Mouse (Mus musculus) forebrain, embryonic 13.5 days (tissue): ENCODE measurements at regions not wholly inside any gene's neighbourhood (a gene's known extent, or its start where the extent isn't known, plus 50 kb on each side); places are given as distances from the start of the nearest gene placed in this dataset.

Experiments used
- ATAC-seq: fragments of 200-750 bp; cut with Nextera tagmentation; 2 replicates; pipeline ENCODE4 v1.8.0; 2017
- H3K27ac ChIP-seq: fragments of 300-500 bp; sonication (generic); 2 replicates; pipeline ENCODE4 v1.5.1; 2015; ENCODE audit warnings: inconsistent platforms, mild to moderate bottlenecking, moderate library complexity
- H3K27me3 ChIP-seq: fragments of 300-500 bp; sonication (generic); 2 replicates; pipeline ENCODE4 v1.6.1; 2015; ENCODE audit warnings: mild to moderate bottlenecking, inconsistent platforms
- H3K36me3 ChIP-seq: fragments of 300-500 bp; sonication (generic); 2 replicates; pipeline ENCODE4 v1.6.1; 2015; ENCODE audit warnings: mild to moderate bottlenecking, inconsistent platforms; ENCODE audit not compliant: poor library complexity, severe bottlenecking
- H3K4me1 ChIP-seq: fragments of 300-500 bp; sonication (generic); 2 replicates; pipeline ENCODE4 v1.6.1; 2015; ENCODE audit warnings: inconsistent platforms
- H3K4me2 ChIP-seq: fragments of 300-500 bp; sonication (generic); 2 replicates; pipeline ENCODE4 v1.6.1; 2015; ENCODE audit warnings: inconsistent platforms, mild to moderate bottlenecking, moderate library complexity
- H3K4me3 ChIP-seq: fragments of 300-500 bp; sonication (generic); 2 replicates; pipeline ENCODE4 v1.5.1; 2015; ENCODE audit warnings: mild to moderate bottlenecking, inconsistent platforms
- H3K9ac ChIP-seq: fragments of 300-500 bp; sonication (generic); 2 replicates; pipeline ENCODE4 v1.6.1; 2015; ENCODE audit warnings: mild to moderate bottlenecking, inconsistent platforms
- H3K9me3 ChIP-seq: fragments of 300-500 bp; sonication (generic); replicated peaks from 2 replicates; pipeline ENCODE4 v1.6.1; 2016; ENCODE audit warnings: inconsistent platforms
- WGBS: fragments of 180-500 bp; shearing (Covaris S2); methylation state at CpG from one replicate; pipeline ENCODE4 v1.1.7; 2015; 5-methylcytosine and 5-hydroxymethylcytosine counted together

- Histone ChIP-seq H3K27me3 (peaks cover 7% of the 10 kb centered on the region; the same call in 1 of the 2 replicates), H3K9ac (no peak overlapping the region), H3K36me3 (no peaks in the 10 kb centered on the region), H3K4me1 (peaks cover 16% of the 10 kb centered on the region; the same call in 1 of the 2 replicates), H3K27ac (no peak overlapping the region), H3K4me2 (no peak overlapping the region), H3K4me3 (no peak overlapping the region), H3K9me3 (no peaks in the 10 kb centered on the region)
- 29% methylated on average over 1 of the region's 2 CpGs for WGBS
- peak; percentile 67; the same call in 1 of the 2 replicates for ATAC-seq
Measured at GRCm38 (mm10) chrX:99587284-99587683, 116.2 kb upstream of the Pja1 start.

- H3K4me1 ChIP-seq = peaks cover 21% of the 10 kb centered on the region
- H3K36me3 ChIP-seq = no peaks in the 10 kb centered on the region
- H3K9ac ChIP-seq = no peak overlapping the region
- no peak overlapping the region for H3K27ac ChIP-seq
- H3K4me2 ChIP-seq = no peak overlapping the region
- WGBS = 53% methylated on average over 11 of the region's 11 CpGs
- ATAC-seq = no peak
- H3K27me3 ChIP-seq = peaks cover 11% of the 10 kb centered on the region; the same call in 1 of the 2 replicates
- H3K4me3 ChIP-seq = no peak overlapping the region
- no peaks in the 10 kb centered on the region for H3K9me3 ChIP-seq
Measured at GRCm38 (mm10) chrX:99586282-99586681, 115.2 kb upstream of the Pja1 start.

GRCm38 (mm10) chrX:99585703-99586102 is 114.6 kb upstream of the Pja1 start:
- ATAC-seq = peak; percentile 69; the same call in 1 of the 2 replicates
- Histone ChIP-seq H3K4me1 (peaks cover 21% of the 10 kb centered on the region), H3K4me3 (no peak overlapping the region), H3K27me3 (peaks cover 15% of the 10 kb centered on the region; the same call in 1 of the 2 replicates), H3K4me2 (no peak overlapping the region), H3K36me3 (no peaks in the 10 kb centered on the region), H3K9ac (no peak overlapping the region), H3K27ac (peak overlapping the region; percentile 54), H3K9me3 (no peaks in the 10 kb centered on the region)
- WGBS = 26% methylated on average over 3 of the region's 3 CpGs

- 96% methylated on average over 9 of the region's 9 CpGs for WGBS
- Histone ChIP-seq H3K4me2 (no peak overlapping the region), H3K36me3 (no peaks in the 10 kb centered on the region), H3K4me3 (no peak overlapping the region), H3K4me1 (peaks cover 21% of the 10 kb centered on the region), H3K27me3 (peaks cover 14% of the 10 kb centered on the region; the same call in 1 of the 2 replicates), H3K9me3 (no peaks in the 10 kb centered on the region), H3K27ac (no peak overlapping the region), H3K9ac (no peak overlapping the region)
- no peak for ATAC-seq
Measured at GRCm38 (mm10) chrX:99582611-99583010, 111.5 kb upstream of the Pja1 start.

- H3K36me3 ChIP-seq = no peaks in the 10 kb centered on the region
- H3K4me1 ChIP-seq = peaks cover 15% of the 10 kb centered on the region
- no peaks in the 10 kb centered on the region for H3K9me3 ChIP-seq
- H3K27me3 ChIP-seq = peaks cover 14% of the 10 kb centered on the region; the same call in 1 of the 2 replicates
- no peak overlapping the region for H3K27ac ChIP-seq
- no peak overlapping the region for H3K4me2 ChIP-seq
- H3K9ac ChIP-seq = no peak overlapping the region
- ATAC-seq = peak; percentile 40
- no peak overlapping the region for H3K4me3 ChIP-seq
- WGBS = 27% methylated on average over 10 of the region's 10 CpGs
Measured at GRCm38 (mm10) chrX:99581632-99582466, 110.8 kb upstream of the Pja1 start.

GRCm38 (mm10) chrX:99579206-99579605 is 108.1 kb upstream of the Pja1 start:
- Histone ChIP-seq H3K27ac (no peak overlapping the region), H3K27me3 (0 out of 2 replicates have a peak, but pooled peaks cover 10% of the 10 kb centered on the region), H3K9me3 (no peaks in the 10 kb centered on the region), H3K9ac (no peak overlapping the region), H3K4me3 (no peak overlapping the region), H3K4me1 (peaks cover 14% of the 10 kb centered on the region), H3K4me2 (no peak overlapping the region), H3K36me3 (no peaks in the 10 kb centered on the region)
- whole genome bisulfite sequencing = 50% methylated on average over 4 of the region's 4 CpGs
- no peak for ATAC-seq

GRCm38 (mm10) chrX:99578796-99579195 is 107.7 kb upstream of the Pja1 start:
- Histone ChIP-seq H3K27ac (no peak overlapping the region), H3K4me3 (no peak overlapping the region), H3K4me1 (peaks cover 16% of the 10 kb centered on the region), H3K36me3 (no peaks in the 10 kb centered on the region), H3K27me3 (0 out of 2 replicates have a peak, but pooled peaks cover 12% of the 10 kb centered on the region), H3K4me2 (no peak overlapping the region), H3K9me3 (no peaks in the 10 kb centered on the region), H3K9ac (no peak overlapping the region)
- WGBS = 78% methylated on average over 2 of the region's 2 CpGs
- no peak for ATAC-seq

GRCm38 (mm10) chrX:99575105-99575504 is 104.0 kb upstream of the Pja1 start:
- Histone ChIP-seq H3K9ac (no peak overlapping the region), H3K9me3 (no peaks in the 10 kb centered on the region), H3K4me3 (no peak overlapping the region), H3K27ac (no peak overlapping the region), H3K36me3 (no peaks in the 10 kb centered on the region), H3K27me3 (peaks cover 23% of the 10 kb centered on the region; the same call in 1 of the 2 replicates), H3K4me2 (no peak overlapping the region), H3K4me1 (peaks cover 11% of the 10 kb centered on the region; the same call in 1 of the 2 replicates)
- ATAC-seq = peak; percentile 42; the same call in 1 of the 2 replicates
- WGBS = 36% methylated on average over 5 of the region's 5 CpGs

- no peak overlapping the region for H3K27ac ChIP-seq
- peaks cover 23% of the 10 kb centered on the region; the same call in 1 of the 2 replicates for H3K27me3 ChIP-seq
- ATAC-seq = peak; percentile 61
- peak overlapping the region; percentile 53 for H3K4me2 ChIP-seq
- H3K9me3 ChIP-seq = no peaks in the 10 kb centered on the region
- 0 out of 2 replicates have a peak overlapping the region, but pooled peaks have one; percentile 43 for H3K9ac ChIP-seq
- no peak overlapping the region for H3K4me3 ChIP-seq
- WGBS = 20% methylated on average over 17 of the region's 18 CpGs
- H3K4me1 ChIP-seq = peaks cover 11% of the 10 kb centered on the region; the same call in 1 of the 2 replicates
- no peaks in the 10 kb centered on the region for H3K36me3 ChIP-seq
Measured at GRCm38 (mm10) chrX:99574441-99575103, 103.5 kb upstream of the Pja1 start.

- Histone ChIP-seq H3K4me3 (no peak overlapping the region), H3K9ac (no peak overlapping the region), H3K4me1 (peaks cover 35% of the 10 kb centered on the region), H3K9me3 (no peaks in the 10 kb centered on the region), H3K4me2 (no peak overlapping the region), H3K27ac (no peak overlapping the region), H3K36me3 (no peaks in the 10 kb centered on the region), H3K27me3 (peaks cover 29% of the 10 kb centered on the region; the same call in 1 of the 2 replicates)
- 86% methylated on average over 5 of the region's 5 CpGs for WGBS
- ATAC-seq = no peak
Measured at GRCm38 (mm10) chrX:99570161-99570560, 99.1 kb upstream of the Pja1 start.

GRCm38 (mm10) chrX:99568244-99568643 is 97.2 kb upstream of the Pja1 start:
- Histone ChIP-seq H3K9me3 (no peaks in the 10 kb centered on the region), H3K27me3 (peaks cover 29% of the 10 kb centered on the region; the same call in 1 of the 2 replicates), H3K27ac (peak overlapping the region; percentile 91), H3K36me3 (no peaks in the 10 kb centered on the region), H3K4me1 (peaks cover 26% of the 10 kb centered on the region), H3K4me2 (peak overlapping the region; percentile 44), H3K4me3 (no peak overlapping the region), H3K9ac (no peak overlapping the region)
- ATAC-seq = peak; percentile 62
- WGBS = 28% methylated on average over 10 of the region's 10 CpGs
